Mouse (Mus musculus) urinary bladder, postnatal 25 days (tissue): ENCODE data around the gene 1700017B05Rik.

Source experiments
- DNase-seq: peaks from one replicate; pipeline ENCODE4 v3.0.0; 2022; ENCODE audit warnings: low spot score

The 1700017B05Rik gene

DNA sequence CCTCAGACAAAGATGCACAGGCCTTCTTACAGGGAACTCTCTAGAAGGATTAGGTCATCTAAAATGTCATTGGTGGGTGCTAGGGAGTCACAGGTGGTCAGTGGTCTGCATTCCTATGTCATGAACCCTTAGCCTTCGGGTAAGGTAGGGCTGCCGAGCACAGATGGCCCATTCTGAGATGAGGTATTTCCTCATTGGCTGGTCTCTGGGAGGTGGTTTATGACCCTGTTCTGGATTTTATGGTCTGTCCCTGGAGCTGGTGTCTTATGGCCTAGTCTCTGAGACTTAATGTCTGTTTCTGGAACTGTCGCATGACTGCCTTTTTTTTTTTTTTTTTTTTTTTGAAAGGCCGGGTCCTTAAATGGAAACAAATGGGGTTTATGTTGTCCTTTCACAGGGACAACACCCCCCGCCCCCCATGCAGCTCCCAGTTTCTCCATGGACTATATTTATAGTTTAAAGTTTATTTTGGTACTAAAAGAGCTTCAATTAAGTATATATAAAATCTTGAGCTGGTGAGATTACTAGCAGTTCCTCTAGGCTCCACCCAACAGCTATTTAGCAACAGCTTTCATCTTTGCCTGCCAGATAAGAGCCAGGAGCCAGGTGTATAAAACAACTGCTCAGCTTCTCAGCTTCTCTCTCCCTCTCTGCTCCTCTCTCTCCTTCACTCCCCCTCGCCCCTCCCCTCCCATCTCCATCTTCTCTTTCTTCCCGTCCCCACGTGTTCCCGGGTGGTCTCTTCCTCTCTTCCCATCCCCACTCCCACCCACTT lies 49.8 kb downstream of the 1700017B05Rik start:
- DNase-seq, result no peak

DNA sequence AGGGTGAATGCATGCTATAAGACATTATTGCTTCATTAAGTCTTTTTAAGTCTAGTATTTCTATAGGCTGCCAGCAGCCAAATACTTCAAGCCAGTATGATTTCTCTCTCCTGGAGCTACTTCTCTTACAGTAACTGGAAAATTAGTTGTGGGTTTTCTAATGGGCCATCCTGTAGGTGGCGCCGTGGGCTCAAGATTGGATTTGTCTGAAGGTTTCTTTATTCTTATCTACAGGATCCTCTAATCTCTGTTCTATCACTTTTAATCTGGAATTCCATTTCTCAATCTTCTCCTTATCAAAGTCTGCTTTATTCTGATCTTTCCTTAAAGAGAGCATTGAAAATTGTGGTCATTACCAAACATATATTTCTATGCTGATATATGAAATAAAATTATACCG lies 53.1 kb downstream of the 1700017B05Rik start:
- peak; percentile 30 for DNase-seq

DNA sequence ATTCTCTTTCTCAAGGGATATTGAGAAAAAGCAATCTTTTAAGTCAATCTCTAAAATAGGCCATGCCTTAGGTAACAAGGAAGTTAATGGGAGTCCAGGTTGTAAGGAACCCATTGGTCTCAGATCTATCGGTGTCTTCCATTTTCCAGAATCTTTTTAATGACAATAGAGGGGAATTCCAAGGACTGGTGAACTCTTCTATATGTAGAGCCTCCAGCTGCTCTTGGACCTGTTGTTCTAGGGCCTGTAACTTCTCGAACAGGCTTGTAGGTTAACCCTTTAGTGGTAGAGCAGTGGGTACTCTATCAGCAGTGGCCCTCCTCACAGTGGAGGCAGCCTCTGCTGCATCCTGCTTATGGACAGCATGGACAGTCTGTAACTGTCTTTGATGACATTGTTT lies 55.5 kb downstream of the 1700017B05Rik start:
- DNase-seq, result no peak

DNA sequence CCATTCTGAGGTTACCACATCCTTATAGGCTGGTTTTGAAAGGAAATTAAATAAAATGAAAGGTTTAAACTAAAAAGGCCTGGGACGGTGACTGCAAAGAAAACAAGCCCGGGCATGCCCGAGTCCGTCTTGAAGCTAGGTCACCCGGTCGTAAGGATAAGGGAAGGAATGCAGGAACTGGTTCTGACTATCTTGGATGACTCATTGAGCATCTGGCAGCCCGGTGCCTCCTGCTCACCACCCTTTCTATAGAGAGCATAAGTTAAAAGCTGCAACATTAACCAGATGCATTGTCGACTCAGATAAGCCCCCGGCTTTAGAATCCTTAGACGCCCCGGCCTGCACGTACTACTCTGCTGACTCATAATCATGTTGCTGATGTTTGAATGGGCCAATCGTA lies 58.8 kb downstream of the 1700017B05Rik start:
- peak; percentile 6 for DNase-seq
